Mouse (Mus musculus): Measurements from ENCODE around the gene Mfap2. TPM values are rescaled to one million over a fixed set of nuclear protein-coding genes. Genes with fewer than 3 reads are reported as not detected.

Gene Mfap2
- polyA plus RNA-seq, 1 experiment = not detected

DNA sequence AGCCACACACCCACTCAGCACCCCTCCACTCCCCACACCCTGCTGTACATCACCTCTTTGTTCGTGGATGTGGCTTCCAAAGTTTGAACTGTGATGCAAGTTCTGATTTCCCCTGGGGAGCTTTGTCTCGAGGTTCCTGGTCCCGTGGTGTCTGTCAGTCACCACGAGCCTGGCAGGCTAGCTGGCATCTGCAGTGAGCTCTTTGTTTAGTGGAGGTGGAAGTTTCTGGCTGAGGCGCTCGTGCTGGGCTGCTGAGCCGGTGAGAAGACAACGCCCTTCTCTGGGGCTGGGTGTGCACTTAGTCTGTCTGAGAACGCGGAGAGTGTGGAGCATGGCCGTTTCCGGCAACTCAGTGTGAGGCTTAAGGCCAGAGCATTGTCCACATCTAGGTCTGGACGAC, 38.5 kb upstream of the Mfap2 start:
- TF ChIP-seq CTCF (IDR thresholded peaks at IDR 0.05; ENCODE audit: low read depth, low read length) (no peak), POLR2A (IDR thresholded peaks at IDR 0.05; ENCODE audit: borderline replicate concordance, low read depth, low read length) (no peak)
- Histone ChIP-seq H3K4me3 (ENCODE audit: insufficient read depth, low read length) (no peak overlapping the region), H3K4me1 (ENCODE audit: control insufficient read depth, insufficient read depth, low read length) (peaks cover 32% of the 10 kb centered on the region), H3K27ac (ENCODE audit: insufficient read depth, low read depth, low read length) (peak overlapping the region; percentile 60)

DNA sequence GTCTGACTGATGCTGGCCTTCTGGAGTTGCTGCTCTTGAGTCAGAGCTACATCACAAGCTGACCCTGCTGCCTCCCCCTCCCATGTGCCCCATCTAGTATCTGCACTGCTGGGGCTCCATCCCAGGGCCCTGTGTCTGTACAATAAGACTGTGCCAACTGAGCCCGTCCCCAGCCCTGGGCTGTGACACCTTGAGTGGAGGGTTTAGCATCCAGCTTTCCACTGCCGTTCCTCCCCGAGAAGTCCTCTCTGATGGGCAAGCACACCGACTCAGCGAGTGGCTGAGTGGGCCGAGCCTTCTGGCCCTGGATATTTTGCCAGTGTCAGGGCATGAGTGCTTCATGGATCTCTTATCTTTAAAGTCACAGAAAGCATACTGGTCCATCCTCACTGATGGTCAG, 35.8 kb upstream of the Mfap2 start:
- Histone ChIP-seq H3K4me1 (ENCODE audit: control insufficient read depth, insufficient read depth, low read length) (peaks cover 32% of the 10 kb centered on the region), H3K27ac (ENCODE audit: insufficient read depth, low read depth, low read length) (peak overlapping the region; percentile 71; the same call in 1 of the 2 replicates)

DNA sequence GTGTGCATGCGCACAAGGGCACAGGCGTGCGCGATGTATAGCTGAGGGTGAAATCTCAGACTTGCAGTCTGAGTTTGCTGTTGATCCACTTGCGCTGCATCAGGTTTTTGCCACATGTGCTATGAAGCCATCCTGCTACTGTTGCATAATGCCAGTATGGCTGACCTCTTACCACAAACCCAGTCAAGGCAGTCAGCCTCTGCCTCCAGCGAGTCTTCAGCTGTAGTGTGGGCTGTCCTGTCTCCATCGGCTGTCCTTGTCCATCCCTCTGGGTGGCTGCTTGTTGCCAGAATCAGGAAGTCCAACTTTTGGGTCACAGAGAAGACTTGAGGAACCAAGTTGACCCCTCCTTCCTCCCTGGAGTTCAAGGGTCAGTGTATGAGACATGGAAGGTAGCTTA, 34.9 kb upstream of the Mfap2 start:
- Histone ChIP-seq H3K27ac (ENCODE audit: insufficient read depth, low read depth, low read length) (peak overlapping the region; percentile 71), H3K4me1 (ENCODE audit: control insufficient read depth, insufficient read depth, low read length) (peaks cover 32% of the 10 kb centered on the region), H3K4me3 (ENCODE audit: insufficient read depth, low read length) (no peak overlapping the region)
- TF ChIP-seq POLR2A (IDR thresholded peaks at IDR 0.05; ENCODE audit: borderline replicate concordance, low read depth, low read length) (no peak), CTCF (IDR thresholded peaks at IDR 0.05; ENCODE audit: low read depth, low read length) (no peak)

More for the DNA sequence above, 35.8 kb upstream of the Mfap2 start:
- TF ChIP-seq CTCF (IDR thresholded peaks at IDR 0.05; ENCODE audit: low read depth, low read length) (no peak), POLR2A (IDR thresholded peaks at IDR 0.05; ENCODE audit: borderline replicate concordance, low read depth, low read length) (no peak)
- H3K4me3 ChIP-seq (ENCODE audit: insufficient read depth, low read length) = no peak overlapping the region

DNA sequence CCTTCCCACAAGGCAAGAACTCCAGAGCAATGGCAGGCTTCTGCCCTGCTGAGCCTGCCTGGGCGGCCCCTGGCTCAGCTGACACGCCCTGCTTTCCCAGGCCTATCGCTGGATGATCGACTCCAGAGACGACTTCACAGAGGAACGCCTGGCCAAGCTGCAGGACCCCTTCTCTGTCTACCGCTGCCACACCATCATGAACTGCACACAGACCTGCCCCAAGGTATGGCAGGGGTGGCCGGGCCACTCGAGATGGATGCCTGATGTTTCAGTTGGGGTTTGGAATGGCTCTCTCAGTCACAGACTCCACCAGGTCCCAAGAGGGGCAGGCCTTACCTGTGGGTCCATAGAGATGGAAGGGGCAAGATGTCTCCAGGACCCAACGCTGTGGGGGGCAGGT, 32.9 kb upstream of the Mfap2 start:
- TF ChIP-seq POLR2A (IDR thresholded peaks at IDR 0.05; ENCODE audit: borderline replicate concordance, low read depth, low read length) (no peak), CTCF (IDR thresholded peaks at IDR 0.05; ENCODE audit: low read depth, low read length) (no peak)
- H3K4me3 ChIP-seq (ENCODE audit: insufficient read depth, low read length) = no peak overlapping the region
- H3K27ac ChIP-seq (ENCODE audit: insufficient read depth, low read depth, low read length) = no peak overlapping the region
- peaks cover 26% of the 10 kb centered on the region for H3K4me1 ChIP-seq (ENCODE audit: control insufficient read depth, insufficient read depth, low read length)

DNA sequence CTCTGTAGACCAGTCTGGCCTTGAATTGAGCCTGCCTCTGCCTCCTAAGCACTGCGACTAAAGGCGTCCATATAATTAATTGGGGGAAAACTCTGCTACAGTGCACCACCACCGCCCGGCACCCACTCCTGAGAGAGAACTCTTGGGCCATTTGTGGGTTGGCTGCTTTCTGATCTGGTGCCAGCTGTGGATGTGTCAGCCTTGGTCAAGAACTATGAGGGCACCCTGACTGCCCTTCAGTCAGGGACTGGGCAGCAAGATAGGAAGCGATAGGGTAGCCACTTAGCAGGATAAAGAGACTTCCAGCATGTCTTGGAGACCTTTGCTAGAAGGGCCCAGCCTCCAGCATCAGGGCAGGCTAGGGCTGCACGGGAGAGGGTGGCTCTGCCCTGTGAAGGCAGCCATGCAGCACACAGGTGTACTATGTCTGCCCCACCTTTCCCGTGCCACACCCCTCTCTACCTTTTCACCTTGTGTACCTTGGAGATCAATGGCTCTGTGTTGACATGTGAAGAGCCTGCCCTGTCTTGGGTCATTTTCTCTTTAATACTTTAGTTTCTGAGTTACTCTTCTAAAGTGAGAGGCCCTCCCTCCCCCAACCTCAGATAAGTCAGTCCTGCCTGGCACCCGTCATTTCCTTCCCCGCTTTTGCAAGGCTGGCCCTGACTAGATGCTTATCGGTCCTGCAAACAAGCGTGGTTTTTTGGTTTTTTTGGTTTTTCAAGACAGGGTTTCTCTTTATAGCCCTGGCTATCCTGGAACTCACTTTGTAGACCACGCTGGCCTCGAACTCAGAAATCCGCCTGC, 32.1 kb upstream of the Mfap2 start:
- no peak overlapping the region for H3K27ac ChIP-seq (ENCODE audit: insufficient read depth, low read depth, low read length)
- H3K4me1 ChIP-seq (ENCODE audit: control insufficient read depth, insufficient read depth, low read length) = peaks cover 32% of the 10 kb centered on the region
- H3K4me3 ChIP-seq (ENCODE audit: insufficient read depth, low read length) = no peak overlapping the region
- TF ChIP-seq POLR2A (IDR thresholded peaks at IDR 0.05; ENCODE audit: borderline replicate concordance, low read depth, low read length) (no peak), CTCF (IDR thresholded peaks at IDR 0.05; ENCODE audit: low read depth, low read length) (no peak)

DNA sequence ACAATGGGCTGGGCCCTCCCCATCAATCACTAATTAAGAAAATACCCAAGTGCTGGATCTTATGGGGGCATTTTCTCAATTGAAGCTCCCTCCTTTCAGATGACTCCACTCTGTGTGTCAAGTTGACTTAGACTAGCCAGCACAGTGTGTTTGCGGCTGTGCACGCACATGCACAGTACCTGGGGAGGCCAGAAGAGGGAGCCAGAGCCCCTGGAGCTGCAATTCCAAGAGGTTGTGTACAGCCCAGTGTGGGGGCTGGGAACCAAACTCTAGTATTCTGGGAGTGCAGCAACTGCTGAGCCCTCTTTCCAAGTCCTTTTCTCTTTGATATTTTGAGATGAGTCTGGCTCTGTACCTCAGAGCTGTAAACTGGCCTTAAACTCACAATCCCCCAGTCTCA, 28.6 kb upstream of the Mfap2 start:
- Histone ChIP-seq H3K4me3 (ENCODE audit: insufficient read depth, low read length) (no peak overlapping the region), H3K4me1 (ENCODE audit: control insufficient read depth, insufficient read depth, low read length) (peaks cover 27% of the 10 kb centered on the region), H3K27ac (ENCODE audit: insufficient read depth, low read depth, low read length) (no peak overlapping the region)
- TF ChIP-seq CTCF (IDR thresholded peaks at IDR 0.05; ENCODE audit: low read depth, low read length) (peak; percentile 11; the same call in 1 of the 2 replicates), POLR2A (IDR thresholded peaks at IDR 0.05; ENCODE audit: borderline replicate concordance, low read depth, low read length) (no peak)

DNA sequence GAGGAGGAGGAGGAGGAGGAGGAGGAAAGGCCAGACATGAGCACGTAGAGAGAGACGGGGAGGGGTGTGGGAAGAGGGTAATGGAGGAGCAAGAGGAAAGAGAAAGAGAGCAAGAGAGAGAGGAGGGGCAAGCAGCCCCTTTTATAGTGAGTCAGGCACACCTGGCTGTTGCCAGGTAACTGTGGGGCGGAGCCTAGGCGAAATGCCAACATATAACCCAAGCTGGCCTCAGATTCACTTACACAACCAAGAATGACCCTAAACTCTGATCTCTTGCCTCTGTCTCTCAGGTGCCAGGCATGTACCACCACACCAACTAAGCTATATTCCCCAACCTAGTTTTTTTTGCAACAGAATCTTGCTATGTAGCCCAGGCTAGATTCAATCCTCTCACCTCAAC, 27.4 kb upstream of the Mfap2 start:
- Histone ChIP-seq H3K4me1 (ENCODE audit: control insufficient read depth, insufficient read depth, low read length) (peaks cover 27% of the 10 kb centered on the region), H3K27ac (ENCODE audit: insufficient read depth, low read depth, low read length) (peak overlapping the region; percentile 98), H3K4me3 (ENCODE audit: insufficient read depth, low read length) (no peak overlapping the region)
- TF ChIP-seq CTCF (IDR thresholded peaks at IDR 0.05; ENCODE audit: low read depth, low read length) = no peak
- no peak for TF ChIP-seq POLR2A (IDR thresholded peaks at IDR 0.05; ENCODE audit: borderline replicate concordance, low read depth, low read length)

DNA sequence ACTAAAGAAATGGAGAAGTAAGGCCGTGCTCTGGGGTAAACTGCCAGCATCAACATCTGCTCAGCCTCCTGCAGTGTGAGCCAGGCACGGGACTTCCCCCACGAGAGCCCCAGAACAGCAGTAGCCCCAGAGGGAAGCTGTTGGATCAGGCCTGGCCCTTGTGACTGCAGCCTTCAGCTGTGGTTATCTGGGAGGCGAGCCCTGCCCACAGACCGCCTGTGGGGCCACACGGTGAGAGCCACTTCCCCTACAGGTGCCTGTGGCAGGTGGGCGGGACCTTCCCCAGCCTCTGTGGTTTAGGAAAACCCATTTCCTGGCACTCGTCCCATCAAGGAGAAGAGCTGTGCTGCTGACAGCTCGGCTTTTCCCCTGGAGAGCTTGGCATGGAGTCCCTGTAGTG, 26.8 kb upstream of the Mfap2 start:
- TF ChIP-seq POLR2A (IDR thresholded peaks at IDR 0.05; ENCODE audit: borderline replicate concordance, low read depth, low read length) = no peak
- Histone ChIP-seq H3K4me1 (ENCODE audit: control insufficient read depth, insufficient read depth, low read length) (peaks cover 27% of the 10 kb centered on the region), H3K27ac (ENCODE audit: insufficient read depth, low read depth, low read length) (peak overlapping the region; percentile 98), H3K4me3 (ENCODE audit: insufficient read depth, low read length) (no peak overlapping the region)

DNA sequence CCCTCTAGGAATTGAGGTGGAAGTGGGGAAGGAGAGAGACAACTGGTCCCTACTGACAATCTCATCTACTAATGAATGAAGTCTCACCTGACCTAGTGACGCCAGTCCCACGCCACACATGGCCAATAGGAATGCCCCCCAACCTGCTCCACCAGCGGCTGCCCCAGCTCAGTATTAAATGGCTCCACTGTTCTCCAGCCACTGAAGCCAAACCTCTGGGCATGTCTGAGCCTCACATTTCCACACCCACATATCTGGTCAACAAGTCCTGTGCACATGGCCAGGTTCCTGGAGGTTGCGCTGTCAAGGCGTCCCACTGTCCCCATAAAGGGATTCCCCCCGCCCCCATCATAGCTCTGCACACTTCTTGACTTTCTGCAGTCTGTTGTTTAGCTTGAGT, 25.7 kb upstream of the Mfap2 start:
- Histone ChIP-seq H3K4me1 (ENCODE audit: control insufficient read depth, insufficient read depth, low read length) (peaks cover 34% of the 10 kb centered on the region), H3K27ac (ENCODE audit: insufficient read depth, low read depth, low read length) (peak overlapping the region; percentile 90; the same call in 1 of the 2 replicates), H3K4me3 (ENCODE audit: insufficient read depth, low read length) (no peak overlapping the region)
- TF ChIP-seq POLR2A (IDR thresholded peaks at IDR 0.05; ENCODE audit: borderline replicate concordance, low read depth, low read length) (no peak), CTCF (IDR thresholded peaks at IDR 0.05; ENCODE audit: low read depth, low read length) (no peak)

DNA sequence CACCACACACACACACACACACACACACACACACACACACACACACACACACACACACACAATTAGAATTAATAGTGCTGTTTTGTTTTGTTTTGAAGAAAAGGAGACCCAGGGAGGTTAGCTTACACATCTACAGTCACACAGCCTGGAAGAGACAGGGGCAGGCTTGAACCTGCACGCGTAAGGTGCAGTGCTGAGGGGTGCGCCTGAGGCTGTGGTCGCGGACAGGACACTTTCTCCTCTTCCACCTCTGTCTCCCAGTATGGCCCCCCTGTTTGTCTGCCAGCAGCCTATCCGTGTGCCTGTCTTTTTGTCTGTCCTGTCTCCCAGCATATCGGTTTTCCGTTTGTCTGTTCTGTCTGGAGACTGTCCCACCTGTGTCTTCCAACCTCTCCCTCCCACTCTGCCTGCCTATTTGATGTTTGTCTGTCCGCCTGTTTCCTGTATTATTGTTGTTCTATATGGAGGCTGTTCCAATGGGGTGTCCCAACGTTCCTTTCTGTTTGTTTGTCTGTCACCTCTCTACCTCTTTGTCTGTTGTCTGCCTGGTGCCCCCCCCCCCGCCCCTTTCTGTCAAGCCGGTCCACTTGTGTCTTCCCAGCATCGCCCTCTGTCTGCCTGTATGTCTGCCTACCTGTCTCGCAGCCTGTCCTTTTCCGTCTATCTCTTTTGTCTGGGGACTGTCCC, 24.1 kb upstream of the Mfap2 start:
- TF ChIP-seq CTCF (IDR thresholded peaks at IDR 0.05; ENCODE audit: low read depth, low read length) = no peak
- TF ChIP-seq POLR2A (IDR thresholded peaks at IDR 0.05; ENCODE audit: borderline replicate concordance, low read depth, low read length) = no peak
- peaks cover 43% of the 10 kb centered on the region for H3K4me1 ChIP-seq (ENCODE audit: control insufficient read depth, insufficient read depth, low read length)
- peak overlapping the region; percentile 97 for H3K4me3 ChIP-seq (ENCODE audit: insufficient read depth, low read length)
- H3K27ac ChIP-seq (ENCODE audit: insufficient read depth, low read depth, low read length) = no peak overlapping the region
